Mouse (Mus musculus): ENCODE data around the gene Amacr.
"Not testable (repeated sequence)": the region's sequence is repeated elsewhere in the genome, so short reads cannot be mapped to it uniquely, and the experiment has no call there.

Gene Amacr

DNA sequence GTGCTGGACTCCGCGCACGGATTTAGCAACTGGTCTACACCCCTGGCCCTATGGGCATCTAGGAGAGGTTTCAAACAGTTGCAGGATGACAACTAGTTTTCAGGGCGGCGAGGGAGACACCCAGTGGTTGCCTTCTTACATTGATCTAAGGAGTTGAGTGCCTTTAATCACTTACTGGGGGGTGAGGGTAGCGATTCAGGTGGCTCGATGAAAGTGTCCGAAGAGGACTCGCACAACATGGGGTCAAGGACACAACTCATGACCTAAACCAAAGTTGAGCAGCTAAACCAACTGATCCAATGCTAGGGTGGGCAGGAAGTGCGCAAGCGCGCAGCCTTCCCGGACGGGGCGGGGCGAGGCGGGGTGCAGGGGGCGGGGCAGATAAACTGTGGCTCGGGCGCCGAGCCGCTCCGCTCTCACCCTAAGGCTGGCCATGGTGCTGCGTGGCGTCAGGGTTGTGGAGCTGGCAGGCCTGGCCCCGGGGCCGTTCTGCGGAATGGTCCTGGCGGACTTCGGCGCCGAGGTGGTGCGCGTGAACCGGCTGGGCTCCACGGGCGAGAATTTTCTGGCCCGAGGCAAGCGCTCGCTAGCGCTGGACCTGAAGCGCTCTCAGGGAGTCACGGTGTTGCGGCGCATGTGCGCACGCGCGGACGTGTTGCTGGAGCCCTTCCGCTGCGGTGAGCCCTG lies at the start of gene Amacr:
TSS of gene Amacr (plus strand) at position 380 of the 687 bp plus-strand sequence.
- DNase-seq: peak; percentile 90 to 96

DNA sequence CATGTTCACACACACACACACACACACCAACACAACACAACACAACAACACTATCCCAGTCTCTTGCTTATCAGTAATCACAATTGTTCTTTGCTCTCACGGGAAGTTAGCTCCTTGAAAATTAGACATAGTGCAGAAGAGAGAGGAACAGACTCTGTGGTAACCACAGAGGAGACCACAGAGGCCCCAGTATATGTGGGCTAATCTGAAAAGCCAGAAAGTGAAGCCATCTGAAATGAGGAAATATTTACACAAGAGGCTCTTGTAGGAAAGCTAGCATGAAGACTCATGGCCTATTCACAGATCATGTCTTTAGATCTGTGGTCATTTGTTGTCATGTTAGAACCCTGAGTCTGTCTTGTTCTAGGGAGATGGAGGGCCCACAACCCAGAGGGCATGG lies 47.6 kb upstream of the Amacr start:
- no peak for DNase-seq

DNA sequence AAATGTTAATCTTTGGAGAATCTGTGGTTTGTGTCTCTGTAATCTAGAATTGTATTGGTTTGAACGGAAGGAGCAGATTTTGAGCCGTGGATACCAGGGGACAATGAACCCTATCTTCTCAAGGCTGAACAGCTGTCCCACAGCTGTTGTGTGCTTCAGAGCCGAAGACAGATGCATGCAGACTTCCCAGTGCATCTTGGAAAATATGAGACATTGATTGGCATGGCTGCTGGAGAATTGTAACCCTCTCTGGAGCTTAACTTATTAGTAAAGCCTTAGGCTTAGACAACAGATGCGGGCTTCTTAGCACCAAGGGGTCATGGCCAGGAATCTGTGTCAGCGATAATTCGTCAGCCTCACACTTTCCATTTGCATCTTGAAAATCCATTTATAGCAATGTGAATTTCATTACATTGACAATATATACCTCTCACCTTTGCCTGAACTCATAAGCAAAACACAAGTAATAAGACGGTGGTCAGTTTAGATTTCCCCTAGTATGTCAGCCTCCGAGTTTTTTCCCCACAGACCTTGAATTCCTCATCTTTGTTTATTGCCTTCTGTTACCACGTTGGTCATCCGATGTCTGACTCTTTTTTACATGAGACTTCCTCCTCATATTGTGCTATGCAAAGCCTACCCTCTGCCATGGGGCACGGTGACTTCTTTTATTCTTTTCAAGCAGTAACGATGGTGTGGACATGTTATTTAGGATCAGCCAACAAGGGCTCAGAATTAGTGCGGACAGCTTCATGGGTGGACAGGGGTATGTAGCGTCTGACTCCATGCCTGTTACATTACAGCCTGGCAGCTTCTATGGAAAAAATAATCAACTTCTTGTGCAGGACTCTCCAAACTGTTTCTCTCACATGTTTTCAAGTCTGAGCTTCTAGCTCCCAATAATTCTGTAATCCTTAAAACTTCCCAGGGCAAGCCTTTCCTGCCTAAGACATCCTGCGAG lies 41.1 kb upstream of the Amacr start:
- DNase-seq: no peak

DNA sequence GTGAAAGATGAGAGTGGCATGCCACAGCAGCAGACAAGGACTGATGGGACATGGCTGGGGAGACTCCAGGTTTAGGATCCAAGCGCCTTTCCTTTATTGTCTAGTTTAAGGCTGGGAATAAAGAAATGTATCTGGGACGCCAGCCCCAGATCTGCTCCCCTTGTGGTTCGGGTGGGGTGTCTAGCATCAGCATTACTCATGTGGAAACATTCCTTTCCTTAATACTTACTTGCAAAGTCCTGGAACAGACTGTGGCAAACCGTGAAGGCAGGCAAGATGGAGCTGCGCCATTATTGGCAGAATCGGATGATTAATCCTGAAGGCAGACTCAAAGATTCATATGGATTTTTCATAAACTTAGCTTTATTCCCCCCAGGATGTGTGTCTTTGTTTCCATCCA lies 39.7 kb upstream of the Amacr start:
- no peak for DNase-seq

DNA sequence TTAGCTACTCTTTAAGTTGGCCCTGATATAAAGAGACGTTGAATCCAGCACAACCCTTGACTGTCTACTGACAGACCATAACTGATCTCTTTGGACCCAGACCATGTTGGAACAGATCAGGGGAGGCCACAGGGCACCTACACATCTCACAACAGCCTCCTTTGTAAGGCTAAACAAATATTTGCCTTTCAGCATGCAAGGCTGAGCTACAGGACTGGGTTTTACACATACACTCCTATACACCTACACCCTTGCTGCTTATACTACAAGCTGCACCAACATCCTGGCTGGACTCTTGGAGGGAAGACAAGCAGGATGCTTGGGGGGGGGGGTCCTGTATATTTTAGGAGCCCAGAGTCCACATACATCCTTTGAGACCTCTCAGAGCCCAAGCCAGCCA lies 33.7 kb upstream of the Amacr start:
- no peak for DNase-seq

DNA sequence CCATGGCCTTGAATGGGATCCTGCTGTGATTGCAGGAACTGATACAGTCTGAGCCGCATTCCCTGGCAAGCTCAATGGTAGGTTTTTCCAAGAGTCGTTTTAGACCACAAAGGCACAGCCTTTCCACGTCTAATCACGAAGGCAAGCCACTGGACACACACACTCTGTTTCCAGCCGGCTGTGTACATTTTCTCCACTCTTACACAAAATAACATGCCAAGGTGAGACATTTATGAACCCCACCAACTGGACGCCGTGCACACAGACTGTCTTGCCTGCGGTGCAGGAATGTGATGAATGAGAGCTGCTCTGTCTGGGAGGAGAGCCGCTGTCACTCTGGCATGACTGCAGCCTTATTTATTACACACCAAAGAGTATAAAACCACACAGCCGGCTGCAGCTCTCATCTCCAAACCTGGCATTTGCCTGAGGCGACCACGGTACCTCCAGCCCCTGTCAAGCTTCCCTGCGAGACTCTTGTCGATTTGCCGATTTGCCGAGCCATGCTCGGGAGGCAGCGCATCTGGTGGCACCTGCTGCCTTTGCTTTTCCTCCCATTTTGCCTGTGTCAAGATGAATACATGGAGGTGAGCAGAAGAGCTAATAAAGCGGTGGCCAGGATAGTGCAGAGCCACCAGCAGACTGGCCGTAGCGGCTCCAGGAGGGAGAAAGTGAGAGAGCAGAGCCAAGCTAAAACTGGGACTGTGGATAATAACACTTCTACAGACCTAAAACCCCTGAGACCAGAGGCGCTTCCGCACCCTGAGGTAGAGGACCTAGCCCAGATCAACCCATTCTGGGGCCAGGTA lies 29.4 kb upstream of the Amacr start, which contains the start of gene C1qtnf3:
TSS of gene C1qtnf3 (plus strand) at position 382 of the 809 bp plus-strand sequence.
- DNase-seq: peak; percentile 4 to 15

DNA sequence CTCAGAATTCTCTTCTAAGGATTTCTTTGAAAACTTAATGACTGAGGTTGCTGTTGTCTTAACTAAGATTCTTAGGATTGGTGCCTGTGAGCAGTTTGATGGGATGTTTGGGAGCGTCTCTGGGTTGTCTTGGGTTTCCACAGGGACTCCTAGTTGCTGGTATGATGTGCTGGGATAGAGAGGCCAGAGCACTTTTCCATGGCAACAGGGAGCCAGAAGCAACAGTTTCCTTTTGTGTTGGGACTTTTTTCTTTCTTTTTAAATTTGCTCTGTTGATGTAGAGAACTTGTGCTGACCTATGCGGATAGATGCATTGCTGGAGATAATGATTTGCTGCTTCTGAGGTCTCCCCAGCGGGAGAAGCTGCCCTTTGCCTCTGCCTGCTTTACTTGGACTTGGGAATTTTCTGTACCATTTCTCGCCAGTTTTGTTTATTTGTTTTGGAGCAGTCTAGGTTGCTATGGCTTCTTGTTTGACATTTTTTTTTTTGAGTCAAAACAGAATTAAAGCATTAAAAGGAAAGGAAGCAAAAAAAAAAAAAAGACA lies 28.7 kb upstream of the Amacr start:
- DNase-seq: no peak

DNA sequence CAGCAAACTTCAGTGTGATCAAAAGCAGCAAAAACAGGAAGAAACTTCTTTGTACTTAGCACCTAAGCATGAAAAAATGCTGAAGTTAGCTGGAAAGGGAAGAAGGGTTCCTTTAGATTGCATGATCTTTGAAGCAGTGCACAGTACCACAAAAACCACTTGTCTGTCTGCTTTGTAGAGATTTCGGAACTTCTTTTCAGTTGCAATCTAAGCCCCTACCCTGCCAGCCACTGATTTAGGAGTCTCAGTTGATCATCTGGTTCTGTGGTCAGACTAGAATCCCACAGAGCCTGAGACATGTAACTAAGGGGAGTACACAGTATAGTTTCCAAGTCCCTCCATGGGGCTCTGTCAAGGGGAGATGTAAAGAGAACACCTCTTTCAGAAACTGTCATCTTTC lies 28.1 kb upstream of the Amacr start:
- no peak for DNase-seq

DNA sequence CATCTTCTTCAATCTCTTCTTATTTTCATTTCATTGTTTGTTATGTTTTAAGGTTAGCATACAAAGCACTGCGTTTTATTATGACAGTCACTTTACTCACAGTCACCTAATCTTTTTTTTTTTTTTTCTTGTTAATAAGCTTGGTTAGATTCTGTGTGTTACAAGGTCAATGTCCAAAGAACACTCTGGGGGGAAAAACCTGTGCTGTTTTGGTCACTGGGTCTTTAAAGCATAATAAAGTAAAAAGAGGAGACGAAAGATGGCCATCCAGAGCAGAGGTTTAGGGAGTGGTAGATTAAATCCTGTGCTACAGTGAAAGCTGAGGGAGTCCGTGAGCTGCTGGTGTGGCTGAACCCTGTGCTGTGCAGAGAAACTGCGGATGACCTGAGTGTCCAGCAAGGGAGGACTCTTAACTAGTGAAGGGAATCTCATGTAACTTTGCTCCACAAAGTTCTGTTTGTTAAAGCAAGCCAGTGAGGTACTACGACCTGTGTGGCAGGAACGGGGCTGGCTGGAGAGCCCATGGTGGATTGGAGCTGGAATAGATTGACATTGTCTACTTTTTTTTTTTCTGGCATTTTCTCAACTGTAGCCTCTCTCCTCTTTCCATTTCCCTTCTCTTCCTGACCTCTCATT lies 27.1 kb upstream of the Amacr start:
- DNase-seq: no peak

DNA sequence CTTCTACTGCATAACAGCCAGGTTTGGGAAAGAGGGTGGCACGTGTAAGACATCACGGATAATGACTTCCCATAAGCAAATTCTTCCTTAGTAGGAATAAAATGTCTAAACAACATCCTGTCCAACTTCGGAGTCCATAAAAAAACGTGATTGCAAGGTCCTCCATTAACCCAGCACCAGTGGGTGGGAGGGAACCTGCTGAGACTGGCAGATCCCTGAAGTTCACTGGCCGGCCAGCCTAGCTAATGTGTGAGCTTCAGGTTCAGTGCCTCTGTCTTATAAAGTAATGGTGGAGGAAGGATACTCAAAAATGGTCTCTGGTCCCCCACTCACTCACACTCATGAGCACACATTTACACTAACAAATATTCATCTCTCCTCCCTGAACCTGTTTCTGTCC lies 26.4 kb upstream of the Amacr start:
- no peak for DNase-seq

DNA sequence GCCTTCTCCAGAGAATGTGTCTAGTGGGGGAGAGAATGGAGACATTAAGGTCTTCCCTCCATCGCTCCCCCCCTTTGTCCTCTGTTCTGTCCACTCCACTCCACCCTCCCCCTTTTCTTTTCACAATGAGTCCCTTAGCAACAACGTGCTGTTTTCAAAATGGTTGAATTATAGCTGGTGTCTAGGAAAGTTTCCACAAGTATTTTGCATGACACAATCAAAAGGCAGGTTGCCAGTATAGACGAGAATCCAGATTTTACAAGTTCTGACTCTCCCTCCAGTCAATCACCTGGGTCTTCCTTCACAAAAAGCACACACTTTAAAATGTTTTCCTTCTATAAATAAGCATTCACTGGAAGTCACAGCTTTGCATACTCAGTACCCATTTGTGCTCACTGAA lies 24.9 kb upstream of the Amacr start:
- DNase-seq: no peak

DNA sequence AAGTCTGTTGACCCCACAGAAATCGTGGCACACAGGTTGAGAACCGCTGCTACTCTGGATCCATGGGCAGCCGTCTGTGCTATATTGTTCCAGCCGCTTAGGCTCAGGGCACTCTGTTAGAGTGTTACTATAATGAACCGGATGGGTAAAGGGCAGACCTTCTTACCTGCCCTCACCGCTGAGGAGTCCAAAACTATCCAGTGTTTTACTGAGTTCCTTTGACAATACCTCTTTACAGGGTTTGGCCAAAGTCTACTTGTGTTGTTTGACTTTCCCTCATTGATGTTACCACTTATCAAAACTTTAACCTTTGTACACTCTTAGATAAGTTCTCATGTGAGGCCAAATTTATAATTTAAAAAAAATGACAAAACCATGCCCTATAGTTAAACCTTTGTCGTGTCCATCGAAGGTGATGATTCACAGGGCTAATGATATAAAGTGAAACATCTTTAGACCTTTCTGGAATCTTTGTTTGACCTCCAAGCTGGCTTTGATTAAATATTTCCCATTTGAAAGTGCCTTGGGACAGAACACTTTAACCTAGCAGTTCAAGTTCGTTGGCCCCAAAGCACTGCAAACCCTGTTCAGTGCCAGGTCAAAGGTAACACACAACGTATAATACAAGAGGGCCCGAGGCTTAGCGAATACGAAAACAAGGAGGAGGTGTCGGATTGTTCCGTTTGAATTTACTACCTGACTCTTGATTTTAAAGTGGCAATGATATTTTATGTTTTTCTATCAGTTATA lies 22.1 kb upstream of the Amacr start:
- no peak for DNase-seq

DNA sequence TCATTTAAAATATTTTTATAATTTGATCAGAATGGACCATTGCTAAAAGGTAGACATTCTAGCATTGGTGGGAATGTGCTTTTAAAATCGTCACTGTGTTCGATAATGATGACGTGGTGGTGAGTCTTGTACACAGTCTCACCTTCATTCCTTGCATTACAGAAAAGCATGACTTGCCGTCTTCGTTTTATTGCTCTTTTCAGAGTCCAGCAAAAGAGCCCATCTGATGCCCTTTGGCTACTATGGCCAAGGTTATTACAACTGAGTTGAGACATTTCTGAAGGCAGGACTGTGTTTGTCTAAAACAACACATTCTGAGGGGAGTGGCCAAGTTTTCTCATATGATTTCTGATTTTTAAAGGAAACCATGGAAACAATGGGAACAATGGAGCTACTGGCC lies 21.3 kb upstream of the Amacr start:
- no peak for DNase-seq

DNA sequence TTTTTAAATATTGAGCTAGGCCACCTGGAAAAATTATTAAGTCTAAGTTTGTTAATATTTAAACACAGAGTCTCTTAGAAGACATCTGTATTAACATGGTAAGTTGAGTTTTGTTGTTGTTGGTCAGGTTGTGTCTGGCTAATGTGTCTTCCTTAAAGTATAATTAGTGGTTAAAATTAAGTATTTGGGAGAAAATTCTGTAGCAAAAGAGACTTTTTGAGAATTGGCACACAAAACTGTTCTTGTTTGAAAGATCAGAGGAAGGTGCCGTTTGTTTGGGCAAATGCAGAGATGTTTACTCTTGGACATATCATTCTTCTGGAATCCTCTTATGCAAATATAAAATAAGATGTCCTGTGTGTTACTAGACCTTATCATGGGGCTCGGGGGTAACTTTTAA lies 19.0 kb upstream of the Amacr start:
- no peak for DNase-seq

DNA sequence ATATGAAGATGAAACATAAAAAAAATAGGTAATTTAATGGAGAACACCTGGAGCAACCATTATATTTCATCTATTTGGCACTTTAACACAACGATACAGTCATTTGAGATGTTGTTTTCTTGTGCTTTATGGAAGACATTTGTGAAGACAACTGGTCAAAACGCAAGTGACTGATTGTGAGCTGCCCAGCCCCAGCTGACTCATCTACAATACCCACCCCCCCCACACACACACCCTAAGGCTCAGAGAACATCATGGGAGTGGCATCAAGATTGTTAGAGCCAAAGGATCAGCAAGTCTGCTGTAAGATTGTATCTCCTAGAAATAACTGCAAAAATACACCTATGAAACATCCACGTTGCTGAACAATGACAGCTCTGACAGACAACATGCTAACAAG lies 12.1 kb upstream of the Amacr start:
- DNase-seq: no peak

DNA sequence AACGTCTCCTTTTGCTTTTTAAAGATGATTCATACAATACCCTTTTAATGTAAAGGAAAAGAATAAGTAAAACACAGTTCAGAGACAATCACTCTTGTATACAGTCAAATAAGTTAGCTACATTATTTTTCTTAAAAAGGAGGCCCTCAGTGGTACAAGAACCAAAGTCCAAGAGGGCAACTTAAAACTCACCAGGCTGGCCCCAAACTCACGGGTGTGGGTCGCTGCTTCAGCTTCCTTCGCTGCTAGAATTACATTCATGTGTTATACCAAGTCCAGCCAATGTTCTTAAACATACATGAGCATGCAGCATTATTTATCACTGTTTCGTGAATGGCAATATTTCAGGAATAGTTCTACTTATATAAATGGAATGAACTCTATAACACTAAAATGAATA lies 10.8 kb upstream of the Amacr start:
- no peak for DNase-seq

DNA sequence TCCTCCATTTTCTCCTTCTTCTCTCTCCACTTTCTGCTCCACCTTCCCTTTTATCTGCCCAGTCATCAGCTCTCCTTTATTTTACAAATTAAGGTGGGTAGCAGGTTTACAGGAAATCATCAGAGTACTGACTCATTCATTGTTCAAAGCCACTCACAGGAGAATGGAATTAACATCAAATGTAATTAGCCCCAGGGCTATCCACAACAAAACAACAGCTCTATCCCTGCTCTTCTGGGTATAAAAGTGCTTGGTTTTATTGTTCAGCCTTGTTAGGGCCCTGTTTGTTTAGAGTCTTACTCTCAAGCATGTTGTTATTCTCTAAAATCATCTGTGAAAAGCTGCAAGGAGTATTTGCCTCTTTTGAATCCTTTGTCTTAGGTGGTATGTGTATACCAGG lies 4.4 kb upstream of the Amacr start:
- DNase-seq: no peak

DNA sequence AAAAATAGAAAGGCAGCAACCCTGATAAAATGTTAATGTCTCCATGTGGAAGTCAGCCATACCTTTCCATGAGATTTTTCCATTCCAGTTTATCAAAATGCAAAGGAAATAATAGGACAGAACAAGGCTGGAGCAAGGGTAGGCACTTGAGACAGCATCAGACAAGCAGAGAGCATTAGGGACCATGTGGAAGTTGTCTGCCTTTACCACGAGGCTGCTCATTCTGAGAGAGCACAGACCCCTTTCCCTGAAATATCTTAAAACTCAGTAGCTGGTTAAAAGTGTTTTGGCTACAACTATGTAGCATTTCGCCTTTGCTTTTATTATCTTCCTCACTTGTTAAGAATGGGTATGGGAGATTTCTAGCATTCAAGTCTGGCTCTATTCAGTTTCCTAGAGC lies 844 bp upstream of the Amacr start:
- no peak for DNase-seq

DNA sequence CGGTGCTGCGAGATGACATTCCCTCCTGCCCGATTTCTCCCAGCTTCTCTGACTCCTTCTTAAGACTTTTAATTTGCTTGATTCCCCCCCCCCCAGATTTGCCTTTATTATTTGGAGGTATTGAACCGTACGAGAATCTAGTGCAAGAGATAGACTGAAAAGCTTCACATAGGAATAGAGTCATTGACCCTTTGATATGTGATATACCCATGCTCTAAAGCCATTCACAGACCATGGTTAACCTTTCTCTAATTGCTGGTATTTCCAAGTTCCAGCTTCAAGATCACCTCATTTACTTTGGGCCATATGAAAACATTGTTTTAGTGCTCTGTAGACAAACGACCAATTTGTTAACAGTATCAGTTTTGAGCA lies 494 bp downstream of the Amacr start:
- no peak for DNase-seq

DNA sequence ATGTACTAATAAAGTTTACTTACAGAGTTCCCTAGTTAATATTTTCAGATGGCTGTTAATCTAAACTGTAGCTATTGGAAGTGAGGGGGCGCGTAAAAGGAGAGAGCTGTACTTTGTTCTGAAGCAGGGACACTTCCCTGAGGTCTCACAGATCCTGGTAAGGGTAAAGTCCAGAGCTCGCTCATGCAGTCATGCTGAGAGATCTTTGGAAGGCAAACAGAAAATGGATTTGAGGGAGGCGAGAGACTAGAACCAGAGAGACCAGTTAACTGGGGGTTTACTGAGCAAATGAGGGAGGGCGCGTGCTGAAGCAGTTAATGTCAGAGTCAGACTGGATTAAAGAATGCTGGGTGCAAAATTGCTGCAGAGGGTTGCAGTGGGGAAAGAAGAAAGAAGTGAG lies 4.2 kb downstream of the Amacr start:
- DNase-seq: no peak

DNA sequence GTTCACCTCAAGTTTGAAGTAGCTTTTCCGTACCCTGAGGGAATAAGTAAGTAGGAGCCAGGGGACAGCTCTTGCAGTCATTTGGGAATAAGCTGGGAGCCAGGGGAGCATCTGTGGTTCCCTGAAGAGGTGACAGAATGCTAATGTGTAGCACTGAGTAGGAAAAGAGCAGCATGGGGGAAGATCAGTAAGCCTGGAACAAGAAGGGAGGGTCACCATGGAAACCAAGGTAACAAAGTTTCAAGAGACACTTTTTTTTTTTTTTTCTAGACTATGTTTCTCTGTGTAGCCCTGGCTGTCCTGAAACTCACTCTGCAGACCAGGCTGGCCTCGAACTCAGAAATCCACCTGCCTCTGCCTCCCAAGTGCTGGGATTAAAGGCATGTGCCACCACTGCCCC lies 4.9 kb downstream of the Amacr start:
- not testable (repeated sequence) for DNase-seq

DNA sequence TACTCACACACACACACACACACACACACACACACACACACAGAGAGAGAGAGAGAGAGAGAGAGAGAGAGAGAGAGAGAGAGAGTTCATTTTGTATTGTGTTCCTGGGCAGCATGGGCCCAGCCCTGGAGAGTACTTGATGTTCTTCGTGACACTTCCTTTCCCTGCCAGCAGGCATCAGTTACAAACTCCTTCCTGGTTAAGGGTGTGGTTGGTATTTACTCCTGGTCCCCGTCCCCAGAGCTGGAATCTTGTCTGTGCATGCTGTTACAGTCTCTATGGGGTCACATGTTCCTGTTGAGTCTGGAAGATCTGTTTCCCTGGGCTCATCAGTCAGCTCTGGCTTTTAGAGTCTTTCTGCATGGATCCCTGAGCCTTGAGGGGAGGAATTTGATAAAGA lies 8.9 kb downstream of the Amacr start:
- no peak for DNase-seq

All from cerebellum, adult 18-20 months (tissue).